Comparison of ENCODE assay signal across 10 mouse cellular contexts in genomic region chr9:36822024-36822423, GRCm38 (mm10). TPM values are rescaled to one million over a fixed set of nuclear protein-coding genes. Genes with fewer than 3 reads are reported as not detected.
DNase-seq lines count a peak whose midpoint lies in the region; ATAC-seq and TF ChIP-seq lines count a peak whose summit lies in the region.
"Had no signal": no experiment of that assay in that cellular context is flagged by ENCODE, and none has a peak within 500 bp of the region (broad histone marks: within the 10 kb centered on the region; RNA-seq: fewer than 3 reads in every experiment).

No protein-coding gene starts in this region.

- no peak for ATAC-seq in heart, embryonic 13.5 days (ENCODE audit: extremely low read depth, insufficient number of reproducible peaks, low FRiP score, low TSS enrichment)
- ATAC-seq in heart, embryonic 11.5 days (replicated peaks; ENCODE audit: insufficient number of reproducible peaks, low FRiP score, low TSS enrichment): no peak
- peak; percentile 47 for ATAC-seq in forebrain, embryonic 16.5 days
- no peak for ATAC-seq in granulocyte monocyte progenitor cell, adult 5-6 weeks (replicated peaks; ENCODE audit: poor library complexity, severe bottlenecking)
- no peak for ATAC-seq in erythroblast, adult 5-6 weeks (replicated peaks; ENCODE audit: low FRiP score, poor library complexity, severe bottlenecking)

- no peak overlapping the region for H3K4me3 ChIP-seq in heart, embryonic 13.5 days
- H3K4me3 ChIP-seq in heart, embryonic 11.5 days (ENCODE audit: low read depth, low read length): no peak overlapping the region
- H3K4me3 ChIP-seq in ES-Bruce4 (ENCODE audit: low read depth, low read length): no peak overlapping the region
- H3K4me3 ChIP-seq in forebrain, embryonic 16.5 days (replicated peaks; ENCODE audit: low read length): peak overlapping the region; percentile 36
- H3K4me3 ChIP-seq in midbrain, embryonic 10.5 days: peak overlapping the region; percentile 52

- H3K4me1 ChIP-seq in heart, embryonic 13.5 days: 0 out of 2 replicates have a peak, but pooled peaks cover 8% of the 10 kb centered on the region
- no peaks in the 10 kb centered on the region for H3K4me1 ChIP-seq in heart, embryonic 11.5 days (ENCODE audit: control insufficient read depth, insufficient read depth, low read length)
- peaks cover 1% of the 10 kb centered on the region for H3K4me1 ChIP-seq in ES-Bruce4 (ENCODE audit: control insufficient read depth, insufficient read depth, low read length)
- H3K4me1 ChIP-seq in forebrain, embryonic 16.5 days (replicated peaks; ENCODE audit: control insufficient read depth, insufficient read depth, low read length): peaks cover 21% of the 10 kb centered on the region
- H3K4me1 ChIP-seq in midbrain, embryonic 10.5 days: peaks cover 34% of the 10 kb centered on the region

- DNase-seq in midbrain, embryonic 10.5 days (ENCODE audit: low spot score): no peak
- no peak for DNase-seq in spleen, postnatal 14 days (ENCODE audit: low spot score in 2 of 2)
- DNase-seq: cerebellum, adult 8-10 months; lung, postnatal 36 days had no signal

- no peaks in the 10 kb centered on the region for H3K36me3 ChIP-seq in heart, embryonic 13.5 days
- no peaks in the 10 kb centered on the region for H3K36me3 ChIP-seq in heart, embryonic 11.5 days (ENCODE audit: control insufficient read depth, insufficient read depth, low read length)
- no peaks in the 10 kb centered on the region for H3K36me3 ChIP-seq in ES-Bruce4 (ENCODE audit: control insufficient read depth, insufficient read depth, low read length, poor library complexity, severe bottlenecking)
- H3K36me3 ChIP-seq in forebrain, embryonic 16.5 days (ENCODE audit: control insufficient read depth, insufficient read depth): no peaks in the 10 kb centered on the region
- H3K36me3 ChIP-seq in midbrain, embryonic 10.5 days: 0 out of 2 replicates have a peak, but pooled peaks cover 2% of the 10 kb centered on the region

- no peak overlapping the region for H3K9ac ChIP-seq in heart, embryonic 13.5 days
- no peak overlapping the region for H3K9ac ChIP-seq in heart, embryonic 11.5 days (ENCODE audit: low read depth, low read length)
- 0 out of 2 replicates have a peak overlapping the region, but pooled peaks have one; percentile 0 for H3K9ac ChIP-seq in ES-Bruce4 (ENCODE audit: low read depth, poor library complexity, severe bottlenecking)
- H3K9ac ChIP-seq in forebrain, embryonic 16.5 days (replicated peaks; ENCODE audit: low read depth, low read length): peak overlapping the region; percentile 61

- TF ChIP-seq POLR2A in ES-Bruce4 (IDR thresholded peaks at IDR 0.05; ENCODE audit: insufficient read depth, low read length): no peak

- H3K4me2 ChIP-seq in heart, embryonic 13.5 days: peak overlapping the region; percentile 33
- no peak overlapping the region for H3K4me2 ChIP-seq in heart, embryonic 11.5 days
- peak overlapping the region; percentile 70 for H3K4me2 ChIP-seq in forebrain, embryonic 16.5 days (ENCODE audit: low read length)

- no peak overlapping the region for H3K27ac ChIP-seq in heart, embryonic 13.5 days (replicated peaks)
- no peak overlapping the region for H3K27ac ChIP-seq in heart, embryonic 11.5 days (ENCODE audit: low read depth, low read length)
- peak overlapping the region; percentile 84 for H3K27ac ChIP-seq in ES-Bruce4 (ENCODE audit: insufficient read depth, low read length)
- H3K27ac ChIP-seq in forebrain, embryonic 16.5 days (ENCODE audit: low read length): peak overlapping the region; percentile 98
- peak overlapping the region; percentile 95 for H3K27ac ChIP-seq in midbrain, embryonic 10.5 days (replicated peaks)

- no peaks in the 10 kb centered on the region for H3K27me3 ChIP-seq in heart, embryonic 13.5 days (replicated peaks)
- H3K27me3 ChIP-seq in heart, embryonic 11.5 days (ENCODE audit: control insufficient read depth, insufficient read depth, low read length): no peaks in the 10 kb centered on the region
- no peaks in the 10 kb centered on the region for H3K27me3 ChIP-seq in ES-Bruce4 (ENCODE audit: control insufficient read depth, insufficient read depth, low read length, poor library complexity, severe bottlenecking)
- no peaks in the 10 kb centered on the region for H3K27me3 ChIP-seq in forebrain, embryonic 16.5 days (replicated peaks; ENCODE audit: control insufficient read depth, insufficient read depth, low read length)
- H3K27me3 ChIP-seq in midbrain, embryonic 10.5 days (ENCODE audit: low read depth, poor library complexity, severe bottlenecking): no peaks in the 10 kb centered on the region

- TF ChIP-seq CTCF in ES-Bruce4 (IDR thresholded peaks at IDR 0.05; ENCODE audit: low read depth, low read length): no peak

- no peaks in the 10 kb centered on the region for H3K9me3 ChIP-seq in heart, embryonic 13.5 days
- H3K9me3 ChIP-seq in heart, embryonic 11.5 days (replicated peaks; ENCODE audit: control insufficient read depth, low read length): no peaks in the 10 kb centered on the region
- no peaks in the 10 kb centered on the region for H3K9me3 ChIP-seq in ES-Bruce4 (replicated peaks; ENCODE audit: control insufficient read depth, insufficient read depth, low read length, poor library complexity, severe bottlenecking)
- no peaks in the 10 kb centered on the region for H3K9me3 ChIP-seq in forebrain, embryonic 16.5 days (ENCODE audit: control insufficient read depth, low read length)
- no peaks in the 10 kb centered on the region for H3K9me3 ChIP-seq in midbrain, embryonic 10.5 days (replicated peaks)

- WGBS in heart, embryonic 13.5 days: 54% methylated on average over 2 of the region's 2 CpGs
- WGBS in heart, embryonic 11.5 days (ENCODE audit: insufficient replicate concordance): 46% methylated on average over 2 of the region's 2 CpGs
- 0% methylated on average over 2 of the region's 2 CpGs for WGBS in forebrain, embryonic 16.5 days
- WGBS in midbrain, embryonic 10.5 days: 13% methylated on average over 2 of the region's 2 CpGs

- no peak for TF ChIP-seq EP300 in ES-Bruce4 (IDR thresholded peaks at IDR 0.05; ENCODE audit: insufficient read depth, low read depth, low read length)

RNA-seq across cellular contexts. Expression of gene Fez1, which starts 0.4 kb away (rescaled TPM):
- polyA plus RNA-seq in heart, embryonic 13.5 days (2015; fragmentation: Nextera tagmentation; extraction: Ambion mirVana): 2.3 and 2.6 TPM in 2 replicates
- 3.6 and 3.9 TPM in 2 replicates for polyA plus RNA-seq in heart, embryonic 11.5 days (2014; fragmentation: Nextera tagmentation; extraction: Ambion mirVana)
- 2.4 and 3.6 TPM in 2 replicates for polyA plus RNA-seq in ES-Bruce4 (2011; ENCODE audit: insufficient read depth, insufficient read length, low read depth, missing spikeins)
- polyA plus RNA-seq in forebrain, embryonic 16.5 days (2015; fragmentation: Nextera tagmentation; extraction: Ambion mirVana): 715 and 751 TPM in 2 replicates
- 232 and 306 TPM in 2 replicates for polyA plus RNA-seq in midbrain, embryonic 10.5 days (2016; fragmentation: Nextera tagmentation; extraction: Ambion mirVana)
- total RNA-seq in granulocyte monocyte progenitor cell, adult 5-6 weeks (2014; fragmentation: Nextera tagmentation): not detected in 2 replicates
- not detected in 2 replicates for total RNA-seq in granulocyte monocyte progenitor cell, adult 5-6 weeks (2017)
- not detected in 2 replicates for total RNA-seq in erythroblast, adult 5-6 weeks (2015; ENCODE audit: low replicate concordance)
- total RNA-seq in erythroblast, adult 5-6 weeks (2017; ENCODE audit: low replicate concordance): not detected in 2 replicates

RNA-seq across cellular contexts. Expression of gene Ei24, which starts 24.8 kb away (rescaled TPM):
- 63.4 and 70.9 TPM in 2 replicates for polyA plus RNA-seq in heart, embryonic 13.5 days (2015; fragmentation: Nextera tagmentation; extraction: Ambion mirVana)
- polyA plus RNA-seq in heart, embryonic 11.5 days (2014; fragmentation: Nextera tagmentation; extraction: Ambion mirVana): 38.2 and 38.7 TPM in 2 replicates
- polyA plus RNA-seq in ES-Bruce4 (2011; ENCODE audit: insufficient read depth, insufficient read length, low read depth, missing spikeins): 159 and 165 TPM in 2 replicates
- 125 TPM in 2 replicates for polyA plus RNA-seq in forebrain, embryonic 16.5 days (2015; fragmentation: Nextera tagmentation; extraction: Ambion mirVana)
- 93.0 and 94.2 TPM in 2 replicates for polyA plus RNA-seq in midbrain, embryonic 10.5 days (2016; fragmentation: Nextera tagmentation; extraction: Ambion mirVana)
- 47.8 and 59.9 TPM in 2 replicates for total RNA-seq in granulocyte monocyte progenitor cell, adult 5-6 weeks (2014; fragmentation: Nextera tagmentation)
- total RNA-seq in granulocyte monocyte progenitor cell, adult 5-6 weeks (2017): 36.9 and 43.2 TPM in 2 replicates
- 11.9 and 17.1 TPM in 2 replicates for total RNA-seq in erythroblast, adult 5-6 weeks (2015; ENCODE audit: low replicate concordance)
- total RNA-seq in erythroblast, adult 5-6 weeks (2017; ENCODE audit: low replicate concordance): 8.1 and 10.9 TPM in 2 replicates

RNA-seq across cellular contexts. Expression of gene Stt3a, which starts 54.5 kb away (rescaled TPM):
- polyA plus RNA-seq in heart, embryonic 13.5 days (2015; fragmentation: Nextera tagmentation; extraction: Ambion mirVana): 140 and 154 TPM in 2 replicates
- 147 and 152 TPM in 2 replicates for polyA plus RNA-seq in heart, embryonic 11.5 days (2014; fragmentation: Nextera tagmentation; extraction: Ambion mirVana)
- polyA plus RNA-seq in ES-Bruce4 (2011; ENCODE audit: insufficient read depth, insufficient read length, low read depth, missing spikeins): 365 and 379 TPM in 2 replicates
- 104 and 108 TPM in 2 replicates for polyA plus RNA-seq in forebrain, embryonic 16.5 days (2015; fragmentation: Nextera tagmentation; extraction: Ambion mirVana)
- 160 and 167 TPM in 2 replicates for polyA plus RNA-seq in midbrain, embryonic 10.5 days (2016; fragmentation: Nextera tagmentation; extraction: Ambion mirVana)
- total RNA-seq in granulocyte monocyte progenitor cell, adult 5-6 weeks (2014; fragmentation: Nextera tagmentation): 193 and 246 TPM in 2 replicates
- total RNA-seq in granulocyte monocyte progenitor cell, adult 5-6 weeks (2017): 596 and 768 TPM in 2 replicates
- 59.9 and 134 TPM in 2 replicates for total RNA-seq in erythroblast, adult 5-6 weeks (2015; ENCODE audit: low replicate concordance)
- total RNA-seq in erythroblast, adult 5-6 weeks (2017; ENCODE audit: low replicate concordance): 93.0 and 125 TPM in 2 replicates

Comparison
In these comparisons a context has a peak if more than half of its experiments do, and no peak if none do; other contexts are left out.
1. H3K27ac ChIP-seq: peak in ES-Bruce4 (single experiment), forebrain, embryonic 16.5 days (single experiment) and midbrain, embryonic 10.5 days (single experiment); none in heart, embryonic 13.5 days (single experiment) and heart, embryonic 11.5 days (single experiment).
2. H3K4me3 ChIP-seq: peak in forebrain, embryonic 16.5 days (single experiment) and midbrain, embryonic 10.5 days (single experiment); none in heart, embryonic 13.5 days (single experiment), heart, embryonic 11.5 days (single experiment) and ES-Bruce4 (single experiment).
3. H3K9ac ChIP-seq: peak in ES-Bruce4 (single experiment) and forebrain, embryonic 16.5 days (single experiment); none in heart, embryonic 13.5 days (single experiment) and heart, embryonic 11.5 days (single experiment).
4. RNA of gene Fez1, which starts 0.4 kb away (polyA plus RNA-seq): 715 to 751 TPM in forebrain, embryonic 16.5 days and 232 to 306 TPM in midbrain, embryonic 10.5 days; 3.6 to 3.9 TPM in heart, embryonic 11.5 days, 2.4 to 3.6 TPM in ES-Bruce4 and 2.3 to 2.6 TPM in heart, embryonic 13.5 days; every median in the first group is over 10 times any median in the second.